Mouse (Mus musculus) hindbrain, embryonic 13.5 days (tissue): ENCODE data around the gene Olfr1225. TPM values are rescaled to one million over a fixed set of nuclear protein-coding genes. Genes with fewer than 3 reads are reported as not detected.
"Not testable (repeated sequence)": the region's sequence is repeated elsewhere in the genome, so short reads cannot be mapped to it uniquely, and the experiment has no call there.

Experiments
- ATAC-seq: fragments of 200-750 bp; cut with Nextera tagmentation; 2 replicates; pipeline ENCODE4 v1.8.0; 2017; ENCODE audit warnings: moderate TSS enrichment; ENCODE audit not compliant: low FRiP score
- H3K27ac ChIP-seq: fragments of 300-500 bp; sonication (generic); 2 replicates; pipeline ENCODE4 v1.5.1; 2015; ENCODE audit warnings: inconsistent platforms, mild to moderate bottlenecking, moderate library complexity
- H3K27me3 ChIP-seq: fragments of 300-500 bp; sonication (generic); 2 replicates; pipeline ENCODE4 v1.6.1; 2015; ENCODE audit warnings: mild to moderate bottlenecking, inconsistent platforms
- H3K36me3 ChIP-seq: fragments of 300-500 bp; sonication (generic); 2 replicates; pipeline ENCODE4 v1.6.1; 2015; ENCODE audit warnings: mild to moderate bottlenecking, inconsistent platforms
- H3K4me1 ChIP-seq: fragments of 300-500 bp; sonication (generic); replicated peaks from 2 replicates; pipeline ENCODE4 v1.6.1; 2015; ENCODE audit warnings: inconsistent platforms
- H3K4me2 ChIP-seq: fragments of 300-500 bp; sonication (generic); 2 replicates; pipeline ENCODE4 v1.6.1; 2015; ENCODE audit warnings: inconsistent platforms, mild to moderate bottlenecking, moderate library complexity
- H3K4me3 ChIP-seq: fragments of 300-500 bp; sonication (generic); 2 replicates; pipeline ENCODE4 v1.5.1; 2015; ENCODE audit warnings: mild to moderate bottlenecking, inconsistent platforms
- H3K9ac ChIP-seq: fragments of 300-500 bp; sonication (generic); 2 replicates; pipeline ENCODE4 v1.6.1; 2015; ENCODE audit warnings: mild to moderate bottlenecking, inconsistent platforms
- H3K9me3 ChIP-seq: fragments of 300-500 bp; sonication (generic); 2 replicates; pipeline ENCODE4 v1.6.1; 2016; ENCODE audit warnings: inconsistent platforms
- WGBS: fragments of 180-500 bp; shearing (Covaris S2); methylation state at CpG from one replicate; pipeline ENCODE4 v1.1.7; 2015; 5-methylcytosine and 5-hydroxymethylcytosine counted together
- polyA plus RNA-seq: library from polyadenylated mRNA; unstranded; fragments of >200 nt; fragmentation: Nextera tagmentation; extraction: Ambion mirVana; gene quantifications from 2 replicates; pipeline ENCODE4 v1.2.1, GENCODE M21; 2015

Gene Olfr1225
- polyA plus RNA-seq, result not detected in 2 replicates

- H3K27ac ChIP-seq, result no peak within 1 kb of the TSS
- 82% methylated on average over 1 of the region's 1 CpGs for WGBS
- H3K9me3 ChIP-seq, result no peaks in the 10 kb centered on the region
- no peak within 1 kb of the TSS for H3K9ac ChIP-seq
- no peak within 1 kb of the TSS for H3K4me3 ChIP-seq
- no peaks in the 10 kb centered on the region for H3K4me1 ChIP-seq
- H3K36me3 ChIP-seq, result no peaks in the 10 kb centered on the region
- no peaks in the 10 kb centered on the region for H3K27me3 ChIP-seq
- ATAC-seq, result no peak
- H3K4me2 ChIP-seq, result no peak within 1 kb of the TSS
Observed at GRCm38 (mm10) chr2:89174569-89174968, at the start of gene Olfr1225. Gene Olfr1225, minus strand, starts transcription at chr2:89174669.

DNA sequence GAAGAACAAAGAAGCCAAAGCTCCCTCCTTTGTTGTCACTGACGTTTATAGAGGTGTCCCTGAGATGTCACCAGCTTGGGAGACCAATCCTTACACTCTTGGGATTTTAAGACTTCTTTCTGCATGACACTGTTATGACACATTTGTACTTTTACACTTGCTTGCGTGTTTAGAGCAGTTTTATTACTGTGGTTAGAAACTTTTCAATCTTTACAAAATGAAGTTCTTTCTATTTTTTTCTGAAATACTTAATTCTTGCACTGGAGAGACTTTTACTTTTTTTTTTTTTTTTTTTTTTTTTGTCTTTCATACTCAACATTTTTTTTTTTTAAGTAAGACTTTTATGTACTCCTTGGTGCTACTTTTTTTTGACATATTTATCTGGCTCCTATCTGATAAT is 25.5 kb upstream of the Olfr1225 start, which contains the start of gene Olfr1226:
Gene Olfr1226 (minus strand): TSS at position 101 of the 400 bp plus-strand sequence.
- Histone ChIP-seq H3K4me3 (no peak within 1 kb of the TSS), H3K27ac (no peak within 1 kb of the TSS), H3K4me1 (no peaks in the 10 kb centered on the region), H3K36me3 (no peaks in the 10 kb centered on the region), H3K4me2 (no peak within 1 kb of the TSS), H3K9me3 (no peaks in the 10 kb centered on the region; the same call in 1 of the 2 replicates), H3K9ac (no peak within 1 kb of the TSS), H3K27me3 (no peaks in the 10 kb centered on the region)
- 64% methylated on average over 2 of the region's 2 CpGs for WGBS
- ATAC-seq, result no peak

- WGBS, result 95% methylated on average over 3 of the region's 3 CpGs
- no peak for ATAC-seq
- H3K36me3 ChIP-seq, result no peaks in the 10 kb centered on the region
- no peaks in the 10 kb centered on the region for H3K9me3 ChIP-seq
- H3K4me3 ChIP-seq, result no peak overlapping the region
- no peak overlapping the region for H3K27ac ChIP-seq
- no peak overlapping the region for H3K9ac ChIP-seq
- no peaks in the 10 kb centered on the region for H3K27me3 ChIP-seq
- no peaks in the 10 kb centered on the region for H3K4me1 ChIP-seq
- H3K4me2 ChIP-seq, result no peak overlapping the region
Observed at GRCm38 (mm10) chr2:89196325-89196982, 22.0 kb upstream of the Olfr1225 start.

DNA sequence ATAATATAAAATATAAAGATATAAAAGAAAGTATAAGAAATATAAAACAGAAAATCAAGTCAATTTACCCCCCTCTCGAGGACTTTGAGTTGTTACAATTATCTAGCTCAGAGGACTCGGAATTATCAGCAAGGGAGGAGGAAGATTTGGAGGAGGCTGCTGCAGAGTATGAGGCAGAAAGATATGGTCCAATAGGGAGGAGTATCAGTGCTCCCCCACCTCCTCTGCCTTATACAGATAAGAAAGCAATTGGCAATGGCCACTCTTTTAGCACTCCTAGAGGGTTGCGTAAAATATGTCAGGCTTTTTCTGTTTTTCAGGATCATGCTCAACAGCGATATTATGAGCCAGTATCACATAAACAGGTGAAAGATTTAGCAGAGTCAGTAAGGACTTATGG is 9.8 kb downstream of the Olfr1225 start:
- not testable (repeated sequence) for H3K9ac ChIP-seq, H3K9me3 ChIP-seq, H3K4me2 ChIP-seq, H3K36me3 ChIP-seq, H3K27me3 ChIP-seq, H3K4me1 ChIP-seq, ATAC-seq, H3K27ac ChIP-seq, H3K4me3 ChIP-seq
- 93% methylated on average over 4 of the region's 4 CpGs for WGBS

- not testable (repeated sequence) for H3K9me3 ChIP-seq, H3K4me1 ChIP-seq, H3K9ac ChIP-seq, H3K27me3 ChIP-seq, H3K4me2 ChIP-seq, ATAC-seq, H3K27ac ChIP-seq, H3K36me3 ChIP-seq, H3K4me3 ChIP-seq
- WGBS, result 97% methylated on average over 8 of the region's 8 CpGs
Observed at GRCm38 (mm10) chr2:89163991-89164390, 10.5 kb downstream of the Olfr1225 start, which contains the start of gene Olfr1224-ps1. Gene Olfr1224-ps1, minus strand, starts transcription at chr2:89164091.

GRCm38 (mm10) chr2:89151460-89151859 is 23.0 kb downstream of the Olfr1225 start, which contains the start of gene Olfr1223:
Gene Olfr1223, minus strand, starts transcription at chr2:89151560.
- Histone ChIP-seq H3K27ac (no peak within 1 kb of the TSS), H3K4me1 (no peaks in the 10 kb centered on the region), H3K4me3 (no peak within 1 kb of the TSS), H3K9ac (no peak within 1 kb of the TSS), H3K4me2 (no peak within 1 kb of the TSS), H3K36me3 (no peaks in the 10 kb centered on the region), H3K27me3 (no peaks in the 10 kb centered on the region), H3K9me3 (no peaks in the 10 kb centered on the region)
- 74% methylated on average over 1 of the region's 1 CpGs for WGBS
- ATAC-seq, result no peak

GRCm38 (mm10) chr2:89132954-89133353 is 41.5 kb downstream of the Olfr1225 start, which contains the start of gene Olfr1222:
Gene Olfr1222, minus strand, starts transcription at chr2:89133054.
- 83% methylated on average over 3 of the region's 3 CpGs for WGBS
- ATAC-seq, result no peak

More at GRCm38 (mm10) chr2:89132954-89133353, 41.5 kb downstream of the Olfr1225 start, which contains the start of gene Olfr1222:
- Histone ChIP-seq H3K27me3 (no peaks in the 10 kb centered on the region), H3K4me1 (no peaks in the 10 kb centered on the region), H3K9me3 (no peaks in the 10 kb centered on the region), H3K9ac (no peak within 1 kb of the TSS), H3K27ac (no peak within 1 kb of the TSS), H3K36me3 (no peaks in the 10 kb centered on the region), H3K4me2 (no peak within 1 kb of the TSS), H3K4me3 (no peak within 1 kb of the TSS)

Other genes starting within 250 kb of the Olfr1225 start
- not detected in 2 replicates for gene Olfr1211, start 236.6 kb downstream of the Olfr1225 start, polyA plus RNA-seq
- gene Olfr1212, start 220.7 kb downstream of the Olfr1225 start, polyA plus RNA-seq, result not detected in 2 replicates
- gene Gm13762, start 194.4 kb downstream of the Olfr1225 start, polyA plus RNA-seq, result not detected in 2 replicates
- not detected in 2 replicates for gene Olfr1214, start 182.0 kb downstream of the Olfr1225 start, polyA plus RNA-seq
- not detected in 2 replicates for gene Olfr1215, start 167.7 kb downstream of the Olfr1225 start, polyA plus RNA-seq
- not detected in 2 replicates for gene Olfr1216, start 156.3 kb downstream of the Olfr1225 start, polyA plus RNA-seq
- not detected in 2 replicates for gene Olfr1217, start 142.6 kb downstream of the Olfr1225 start, polyA plus RNA-seq
- gene Olfr1218, start 113.5 kb downstream of the Olfr1225 start, polyA plus RNA-seq, result not detected in 2 replicates
- not detected in 2 replicates for gene Olfr1219, start 91.2 kb downstream of the Olfr1225 start, polyA plus RNA-seq
- not detected in 2 replicates for gene Olfr1220, start 67.8 kb downstream of the Olfr1225 start, polyA plus RNA-seq
- not detected in 2 replicates for gene Olfr1221, start 57.4 kb downstream of the Olfr1225 start, polyA plus RNA-seq
- not detected in 2 replicates for gene Olfr1222, start 41.6 kb downstream of the Olfr1225 start, polyA plus RNA-seq
- not detected in 2 replicates for gene Olfr1223, start 23.1 kb downstream of the Olfr1225 start, polyA plus RNA-seq
- gene Olfr1224-ps1, start 10.6 kb downstream of the Olfr1225 start, polyA plus RNA-seq, result not detected in 2 replicates
- gene Olfr1226, start 25.4 kb upstream of the Olfr1225 start, polyA plus RNA-seq, result not detected in 2 replicates
- gene Olfr1228, start 79.4 kb upstream of the Olfr1225 start, polyA plus RNA-seq, result not detected in 2 replicates
- not detected in 2 replicates for gene Olfr1229, start 113.3 kb upstream of the Olfr1225 start, polyA plus RNA-seq
- not detected in 2 replicates for gene Olfr1230, start 122.6 kb upstream of the Olfr1225 start, polyA plus RNA-seq
- not detected in 2 replicates for gene Olfr1231, start 132.4 kb upstream of the Olfr1225 start, polyA plus RNA-seq
- not detected in 2 replicates for gene Olfr1232, start 155.0 kb upstream of the Olfr1225 start, polyA plus RNA-seq
- not detected in 2 replicates for gene Olfr1233, start 167.7 kb upstream of the Olfr1225 start, polyA plus RNA-seq
- gene Olfr1234, start 190.2 kb upstream of the Olfr1225 start, polyA plus RNA-seq, result not detected in 2 replicates
- gene Olfr1238, start 235.0 kb upstream of the Olfr1225 start, polyA plus RNA-seq, result not detected in 2 replicates
- gene Olfr1239, start 245.7 kb upstream of the Olfr1225 start, polyA plus RNA-seq, result not detected in 2 replicates